Mouse (Mus musculus) retina, adult 2 months (tissue): Measurements from ENCODE around the gene Tcstv1.
"Not testable (repeated sequence)": the region's sequence is repeated elsewhere in the genome, so short reads cannot be mapped to it uniquely, and the experiment has no call there.

ENCODE experiments used
- DNase-seq: peaks from one replicate; pipeline ENCODE4 v3.0.0-alpha.2; 2012; ENCODE audit warnings: low read depth, low spot score

The Tcstv1 gene

DNA sequence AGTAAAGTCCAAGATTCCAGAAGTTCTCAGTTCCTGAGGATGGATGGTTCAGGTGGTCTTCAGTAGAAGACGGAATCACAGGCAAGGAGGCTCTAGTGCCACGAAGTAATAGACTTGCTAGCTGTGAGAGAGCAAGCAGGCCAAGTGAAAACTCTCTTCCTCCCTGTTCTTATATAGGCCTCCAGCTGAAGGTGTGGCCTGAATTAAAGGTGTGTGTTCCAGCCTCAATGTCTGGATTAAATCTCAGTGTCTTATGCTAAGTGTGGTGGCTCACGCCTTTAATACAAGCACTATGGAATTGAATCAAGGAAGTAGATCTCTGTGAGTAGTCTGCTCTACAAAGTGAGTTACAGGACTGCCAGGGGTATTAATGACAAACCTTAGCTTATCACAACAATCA is at the start of gene Tcstv1:
TSS of gene Tcstv1 (minus strand) at position 101 of the 400 bp plus-strand sequence.
- not testable (repeated sequence) for DNase-seq

DNA sequence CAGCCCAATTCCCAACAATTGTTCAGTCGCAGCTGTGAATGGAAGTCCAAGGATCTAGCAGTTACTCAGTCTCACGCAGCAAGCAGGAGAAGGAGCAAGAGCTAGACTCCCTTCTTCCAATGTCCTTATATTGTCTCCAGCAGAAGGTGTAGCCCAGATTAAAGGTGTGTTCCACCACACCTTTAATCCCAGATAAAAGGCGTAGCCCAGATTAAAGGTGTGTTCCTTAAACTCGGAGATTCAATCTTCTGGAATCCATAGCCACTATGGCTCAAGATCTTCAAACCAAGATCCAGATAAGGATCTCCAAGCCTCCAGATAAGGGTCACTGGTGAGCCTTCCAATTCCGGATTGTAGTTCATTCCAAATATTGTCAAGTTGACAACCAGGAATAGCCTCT is 34.6 kb upstream of the Tcstv1 start, which contains the start of gene Gm21761:
TSS of gene Gm21761 (minus strand) at position 101 of the 400 bp plus-strand sequence.
- not testable (repeated sequence) for DNase-seq

DNA sequence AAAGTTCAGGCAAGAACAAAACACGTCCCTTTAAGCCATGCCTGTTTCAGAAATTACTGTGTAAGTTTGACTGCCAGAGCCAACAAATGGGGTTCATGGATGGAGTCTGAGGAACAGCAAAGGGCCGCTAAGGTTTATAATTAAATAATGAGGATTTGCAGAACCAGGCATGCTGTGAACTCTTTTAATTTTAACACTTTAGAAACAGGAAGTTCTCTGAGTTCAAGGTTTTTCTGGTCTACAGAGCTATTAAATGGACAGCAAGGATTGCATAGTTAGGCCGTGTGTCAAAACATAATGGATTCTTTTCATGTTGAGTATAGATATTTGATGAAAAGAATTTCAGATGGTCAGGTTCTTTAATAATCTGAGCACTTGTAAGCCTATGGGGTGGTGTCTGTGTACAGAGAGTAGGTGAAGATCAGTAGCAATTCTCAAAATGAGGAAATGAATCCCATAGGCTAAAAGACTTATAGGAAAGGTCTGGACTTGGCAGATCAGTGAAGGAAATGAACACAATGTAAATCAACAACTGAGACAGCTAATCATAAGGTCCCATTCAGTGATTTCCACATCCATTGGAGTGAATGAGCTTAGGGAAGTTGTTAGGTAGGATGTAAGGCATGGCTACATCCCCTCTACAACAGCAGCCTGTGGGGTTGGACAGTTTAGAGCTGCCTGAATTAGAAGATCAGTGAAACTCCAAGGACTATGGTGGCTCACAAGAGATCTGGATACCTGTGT is 30.2 kb upstream of the Tcstv1 start:
- not testable (repeated sequence) for DNase-seq

GRCm38 (mm10) chr13:119916966-119917722 is 22.6 kb upstream of the Tcstv1 start:
- not testable (repeated sequence) for DNase-seq

- not testable (repeated sequence) for DNase-seq
These were observed 21.9 kb upstream of the Tcstv1 start for GRCm38 (mm10) chr13:119916449-119916848.

DNA sequence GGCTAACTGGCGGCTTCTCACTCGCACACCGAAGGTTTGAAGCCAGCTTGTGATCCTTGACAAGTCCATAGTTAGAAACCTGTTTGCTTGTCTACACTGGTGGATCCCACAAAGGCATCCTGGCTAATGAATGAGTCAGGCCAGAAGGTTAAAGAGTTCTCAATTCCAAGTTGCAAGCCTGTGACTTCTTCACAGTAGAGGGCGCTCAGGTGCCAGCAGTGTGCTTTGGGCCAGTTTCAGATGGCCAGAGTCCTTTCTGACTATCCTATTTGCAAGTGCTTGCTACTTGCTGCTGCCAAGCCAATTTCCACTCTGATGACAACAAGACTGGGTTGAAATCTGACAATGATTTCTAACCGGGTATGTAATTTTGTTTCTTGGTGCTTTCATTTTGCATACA is 4.0 kb upstream of the Tcstv1 start:
- DNase-seq: not testable (repeated sequence)

GRCm38 (mm10) chr13:119886896-119887295 is 7.7 kb downstream of the Tcstv1 start:
- DNase-seq: not testable (repeated sequence)

- not testable (repeated sequence) for DNase-seq
These were observed 30.1 kb downstream of the Tcstv1 start for GRCm38 (mm10) chr13:119864395-119864999.

DNA sequence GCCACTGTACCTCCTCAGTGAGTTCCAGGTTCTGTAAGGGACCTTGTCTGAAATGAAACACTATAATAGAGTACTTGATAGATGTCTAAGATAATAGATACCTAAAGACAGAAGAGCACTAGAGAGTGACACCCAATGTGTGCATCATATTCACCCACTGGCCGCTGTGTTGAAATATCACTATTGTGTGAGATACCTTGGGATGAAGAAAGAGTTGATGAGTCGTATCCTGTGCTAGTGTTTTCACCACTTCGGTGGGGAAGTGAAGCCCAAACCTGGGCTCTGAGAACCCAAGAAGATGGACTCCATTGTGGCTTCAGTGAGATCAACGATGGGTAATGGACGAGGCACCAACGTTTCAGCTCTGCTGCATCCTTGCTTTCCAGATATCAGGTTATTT is 32.2 kb downstream of the Tcstv1 start:
- not testable (repeated sequence) for DNase-seq
